Mouse (Mus musculus) v-Abl transformed pro-B cells (cell line): ENCODE measurements around the gene Aqp2.

Source experiments
- in situ Hi-C, 2 experiments: fragments of 400-800 bp; cut with MboI; formaldehyde crosslinking; loops; one replicate each; pipeline ENCODE4 v1.15.1; 2025; ENCODE audit not compliant: unreplicated experiment in 2 of 2

The Aqp2 gene

GRCm38 (mm10) chr15:99589704-99590103 is 10.8 kb downstream of the Aqp2 start:
- in situ Hi-C loops: loop anchor here (5.0 to 10.0 kb wide), 2 partner anchors 315 to 318 kb away; no protein-coding TSS in a partner anchor

GRCm38 (mm10) chr15:99590429-99591084 is 11.7 kb downstream of the Aqp2 start, which contains the start of gene Aqp5:
Gene Aqp5, plus strand, starts transcription at chr15:99590782.
- in situ Hi-C loops: loop anchor here (5.0 to 10.0 kb wide), 2 partner anchors 314 to 317 kb away; no protein-coding TSS in a partner anchor

GRCm38 (mm10) chr15:99592177-99592576 is 13.3 kb downstream of the Aqp2 start:
- in situ Hi-C loops: loop anchor here (5.0 to 10.0 kb wide), 2 partner anchors 313 to 315 kb away; no protein-coding TSS in a partner anchor

GRCm38 (mm10) chr15:99592877-99593276 is 14.0 kb downstream of the Aqp2 start:
- in situ Hi-C loops: loop anchor here (5.0 to 10.0 kb wide), 2 partner anchors 312 to 314 kb away; no protein-coding TSS in a partner anchor

GRCm38 (mm10) chr15:99594951-99595350 is 16.1 kb downstream of the Aqp2 start:
- in situ Hi-C loops: loop anchor here (5.0 to 10.0 kb wide), 5 partner anchors 72 to 312 kb away; no protein-coding TSS in a partner anchor

GRCm38 (mm10) chr15:99596056-99596687 is 17.3 kb downstream of the Aqp2 start:
- in situ Hi-C loops: loop anchor here (5.0 to 10.0 kb wide), 4 partner anchors 71 to 309 kb away; no protein-coding TSS in a partner anchor

GRCm38 (mm10) chr15:99596841-99597240 is 18.0 kb downstream of the Aqp2 start:
- in situ Hi-C loops: loop anchor here (5.0 to 10.0 kb wide), 4 partner anchors 70 to 308 kb away; no protein-coding TSS in a partner anchor

- in situ Hi-C loops: loop anchor here (5.0 to 10.0 kb wide), 4 partner anchors 70 to 307 kb away; no protein-coding TSS in a partner anchor
These were observed 18.7 kb downstream of the Aqp2 start for GRCm38 (mm10) chr15:99597596-99597995.

- in situ Hi-C loops: loop anchor here (5.0 to 10.0 kb wide), 4 partner anchors 68 to 305 kb away; no protein-coding TSS in a partner anchor
These were observed 20.6 kb downstream of the Aqp2 start for GRCm38 (mm10) chr15:99599245-99600070.

GRCm38 (mm10) chr15:99600986-99601822 is 22.3 kb downstream of the Aqp2 start, which contains the start of gene Aqp6:
Gene Aqp6, plus strand, starts transcription at chr15:99601400.
- in situ Hi-C loops: no loop called here

- in situ Hi-C loops: no loop called here
These were observed 22.9 kb downstream of the Aqp2 start for GRCm38 (mm10) chr15:99601823-99602120.

GRCm38 (mm10) chr15:99602206-99602820 is 23.5 kb downstream of the Aqp2 start:
- in situ Hi-C loops: no loop called here

GRCm38 (mm10) chr15:99603216-99603615 is 24.4 kb downstream of the Aqp2 start:
- in situ Hi-C loops: no loop called here

- in situ Hi-C loops: no loop called here
These were observed 26.7 kb downstream of the Aqp2 start for GRCm38 (mm10) chr15:99605595-99605994.

GRCm38 (mm10) chr15:99606515-99606914 is 27.7 kb downstream of the Aqp2 start:
- in situ Hi-C loops: no loop called here

GRCm38 (mm10) chr15:99607388-99608113 is 28.7 kb downstream of the Aqp2 start:
- in situ Hi-C loops: no loop called here

GRCm38 (mm10) chr15:99608382-99609125 is 29.7 kb downstream of the Aqp2 start:
- in situ Hi-C loops: no loop called here

- in situ Hi-C loops: no loop called here
These were observed 32.7 kb downstream of the Aqp2 start for GRCm38 (mm10) chr15:99611563-99611962.
